Mouse (Mus musculus) MEL (cell line): Measurements from ENCODE around the gene Igbp1b. TPM values are rescaled to one million over a fixed set of nuclear protein-coding genes. Genes with fewer than 3 reads are reported as not detected.

Experiments used
- DNase-seq: peaks from one replicate; pipeline ENCODE4 v3.0.0; 2011; ENCODE audit warnings: low read depth, low spot score
- H3K27ac ChIP-seq: 2 replicates; pipeline ENCODE4 v1.5.1; 2012; ENCODE audit warnings: low read depth, mild to moderate bottlenecking, control low read depth, low read length, moderate library complexity; ENCODE audit not compliant: control insufficient read depth
- H3K27me3 ChIP-seq, 2 experiments: fragments of 150-350 bp in 1 of 2; sonication (generic) in 1 of 2; 2 replicates each; pipeline ENCODE4 v1.6.1; 2012; ENCODE audit warnings: low read length in 2 of 2, mild to moderate bottlenecking in 2 of 2, improper control_type of control experiment in 1 of 2, moderate library complexity in 1 of 2; ENCODE audit not compliant: insufficient read depth in 2 of 2, control insufficient read depth in 1 of 2
- H3K36me3 ChIP-seq, 2 experiments: 2 replicates each; pipeline ENCODE4 v1.6.1; 2012 to 2014; ENCODE audit warnings: low read length in 2 of 2, improper control_type of control experiment in 1 of 2, inconsistent platforms in 1 of 2, mild to moderate bottlenecking in 1 of 2; ENCODE audit not compliant: insufficient read depth in 2 of 2, control insufficient read depth in 1 of 2
- H3K4me1 ChIP-seq, 2 experiments: fragments of 150-350 bp in 1 of 2; sonication (generic) in 1 of 2; 2 replicates each; pipeline ENCODE4 v1.6.1; 2012; ENCODE audit warnings: low read length in 2 of 2, improper control_type of control experiment in 1 of 2, mild to moderate bottlenecking in 1 of 2; ENCODE audit not compliant: insufficient read depth in 2 of 2, control insufficient read depth in 1 of 2
- H3K4me3 ChIP-seq, 2 experiments: fragments of 150-350 bp in 1 of 2; sonication (generic) in 1 of 2; 2 replicates each; pipeline ENCODE4 v1.5.1; 2012; ENCODE audit warnings: low read depth in 2 of 2, low read length in 2 of 2, mild to moderate bottlenecking in 2 of 2, moderate library complexity in 2 of 2, control low read depth in 1 of 2, improper control_type of control experiment in 1 of 2; ENCODE audit not compliant: control insufficient read depth in 1 of 2, insufficient read depth in 1 of 2
- H3K79me2 ChIP-seq: 2 replicates; pipeline ENCODE4 v1.6.1; 2012; ENCODE audit warnings: mild to moderate bottlenecking, low read length, moderate library complexity; ENCODE audit not compliant: control insufficient read depth, poor library complexity, insufficient read depth
- H3K9ac ChIP-seq: 2 replicates; pipeline ENCODE4 v1.6.1; 2012; ENCODE audit warnings: low read depth, mild to moderate bottlenecking, control low read depth, low read length, moderate library complexity; ENCODE audit not compliant: control insufficient read depth, poor library complexity, severe bottlenecking
- H3K9me3 ChIP-seq: fragments of 150-350 bp; sonication (generic); replicated peaks from 2 replicates; pipeline ENCODE4 v1.6.1; 2012; ENCODE audit warnings: mild to moderate bottlenecking, low read length, improper control_type of control experiment, moderate library complexity; ENCODE audit not compliant: insufficient read depth
- BHLHE40 ChIP-seq: IDR thresholded peaks from 2 replicates; pipeline ENCODE4 v1.6.1; 2012; ENCODE audit warnings: low read depth, mild to moderate bottlenecking, inconsistent platforms, low read length, improper control_type of control experiment, borderline replicate concordance
- CHD1 ChIP-seq: IDR thresholded peaks from 2 replicates; pipeline ENCODE4 v1.6.1; 2012; ENCODE audit warnings: low read depth, mild to moderate bottlenecking, inconsistent platforms, low read length, improper control_type of control experiment
- CHD2 ChIP-seq: IDR thresholded peaks from 2 replicates; pipeline ENCODE4 v1.6.1; 2011; ENCODE audit warnings: low read length, improper control_type of control experiment
- CTCF ChIP-seq, 3 experiments: IDR thresholded peaks in 2 of 3; conservative IDR thresholded peaks in 1 of 3; 2 replicates each; pipeline ENCODE4 v1.5.1; 2011 to 2012; ENCODE audit warnings: low read length in 3 of 3, low read depth in 2 of 3, mild to moderate bottlenecking in 2 of 3, improper control_type of control experiment in 1 of 3, inconsistent platforms in 1 of 3, mixed read lengths in 1 of 3, moderate library complexity in 1 of 3; ENCODE audit not compliant: control insufficient read depth in 1 of 3, insufficient read depth in 1 of 3, poor library complexity in 1 of 3, severe bottlenecking in 1 of 3
- E2F4 ChIP-seq: IDR thresholded peaks from 2 replicates; pipeline ENCODE4 v1.6.1; 2011; ENCODE audit warnings: low read depth, low read length, improper control_type of control experiment, borderline replicate concordance
- ELF1 ChIP-seq: IDR thresholded peaks from 2 replicates; pipeline ENCODE4 v1.6.1; 2014; ENCODE audit warnings: low read depth, mild to moderate bottlenecking, inconsistent platforms, low read length, improper control_type of control experiment, moderate library complexity
- EP300 ChIP-seq, 2 experiments: IDR thresholded peaks; 2 replicates each; pipeline ENCODE4 v1.6.1; 2011; ENCODE audit warnings: improper control_type of control experiment in 2 of 2, low read length in 2 of 2, low read depth in 1 of 2, mild to moderate bottlenecking in 1 of 2
- ETS1 ChIP-seq: IDR thresholded peaks from 2 replicates; pipeline ENCODE4 v1.6.1; 2012; ENCODE audit warnings: low read depth, mild to moderate bottlenecking, inconsistent platforms, low read length, improper control_type of control experiment, moderate library complexity
- GABPA ChIP-seq: IDR thresholded peaks from 2 replicates; pipeline ENCODE4 v1.6.1; 2012; ENCODE audit warnings: low read depth, mild to moderate bottlenecking, inconsistent platforms, low read length, improper control_type of control experiment, moderate library complexity
- HCFC1 ChIP-seq: IDR thresholded peaks from 2 replicates; pipeline ENCODE4 v1.6.1; 2012; ENCODE audit warnings: low read depth, mild to moderate bottlenecking, inconsistent platforms, low read length, improper control_type of control experiment, moderate library complexity
- MAFK ChIP-seq: IDR thresholded peaks from 2 replicates; pipeline ENCODE4 v1.6.1; 2011; ENCODE audit warnings: low read depth, mild to moderate bottlenecking, low read length, improper control_type of control experiment, borderline replicate concordance
- MAX ChIP-seq: IDR thresholded peaks from 2 replicates; pipeline ENCODE4 v1.6.1; 2011; ENCODE audit warnings: low read length, improper control_type of control experiment
- MYB ChIP-seq: IDR thresholded peaks from 2 replicates; pipeline ENCODE4 v1.6.1; 2011; ENCODE audit warnings: mild to moderate bottlenecking, low read depth, low read length, improper control_type of control experiment
- MYC ChIP-seq: IDR thresholded peaks from 2 replicates; pipeline ENCODE4 v1.6.1; 2011; ENCODE audit warnings: low read depth, mild to moderate bottlenecking, low read length, improper control_type of control experiment, moderate library complexity
- NRF1 ChIP-seq: IDR thresholded peaks from 2 replicates; pipeline ENCODE4 v1.6.1; 2014; ENCODE audit warnings: low read depth, mild to moderate bottlenecking, inconsistent platforms, low read length, improper control_type of control experiment, moderate library complexity; ENCODE audit not compliant: poor library complexity, insufficient read depth, severe bottlenecking
- POLR2A ChIP-seq, 2 experiments: IDR thresholded peaks; 2 replicates each; pipeline ENCODE4 v1.6.1; 2011 to 2012; ENCODE audit warnings: low read length in 2 of 2, mild to moderate bottlenecking in 2 of 2, control low read depth in 1 of 2, improper control_type of control experiment in 1 of 2, low read depth in 1 of 2, moderate library complexity in 1 of 2; ENCODE audit not compliant: control insufficient read depth in 1 of 2, insufficient read depth in 1 of 2, poor library complexity in 1 of 2
- POLR2AphosphoS2 ChIP-seq: IDR thresholded peaks from 2 replicates; pipeline ENCODE4 v1.6.1; 2011; ENCODE audit warnings: low read length, improper control_type of control experiment
- POLR2AphosphoS5 ChIP-seq: IDR thresholded peaks from 2 replicates; pipeline ENCODE4 v1.6.1; 2012; ENCODE audit warnings: low read depth, borderline replicate concordance, mild to moderate bottlenecking, inconsistent platforms, low read length, moderate library complexity, mixed read lengths
- RAD21 ChIP-seq: IDR thresholded peaks from 2 replicates; pipeline ENCODE4 v1.6.1; 2011; ENCODE audit warnings: mild to moderate bottlenecking, low read depth, low read length, improper control_type of control experiment
- RCOR1 ChIP-seq: IDR thresholded peaks from 2 replicates; pipeline ENCODE4 v1.6.1; 2012; ENCODE audit warnings: low read depth, mild to moderate bottlenecking, inconsistent platforms, low read length, improper control_type of control experiment
- SIN3A ChIP-seq: IDR thresholded peaks from 2 replicates; pipeline ENCODE4 v1.6.1; 2012; ENCODE audit warnings: low read length, improper control_type of control experiment, inconsistent platforms
- TBP ChIP-seq: IDR thresholded peaks from 2 replicates; pipeline ENCODE4 v1.8.0; 2011; ENCODE audit warnings: low read depth, low read length, improper control_type of control experiment
- TCF12 ChIP-seq: IDR thresholded peaks from 2 replicates; pipeline ENCODE4 v1.6.1; 2014; ENCODE audit warnings: low read depth, mild to moderate bottlenecking, inconsistent platforms, low read length, improper control_type of control experiment, moderate library complexity
- UBTF ChIP-seq: IDR thresholded peaks from 2 replicates; pipeline ENCODE4 v1.6.1; 2012; ENCODE audit warnings: low read depth, mild to moderate bottlenecking, inconsistent platforms, low read length, improper control_type of control experiment, moderate library complexity, borderline replicate concordance; ENCODE audit not compliant: insufficient read depth
- USF1 ChIP-seq: IDR thresholded peaks from 2 replicates; pipeline ENCODE4 v1.6.1; 2014; ENCODE audit warnings: low read depth, mild to moderate bottlenecking, inconsistent platforms, low read length, improper control_type of control experiment, moderate library complexity
- USF2 ChIP-seq, 2 experiments: IDR thresholded peaks; 2 replicates each; pipeline ENCODE4 v1.6.1; 2011 to 2012; ENCODE audit warnings: improper control_type of control experiment in 2 of 2, low read length in 2 of 2, borderline replicate concordance in 1 of 2, inconsistent platforms in 1 of 2, low read depth in 1 of 2, mild to moderate bottlenecking in 1 of 2; ENCODE audit not compliant: insufficient read depth in 1 of 2
- ZKSCAN1 ChIP-seq: IDR thresholded peaks from 2 replicates; pipeline ENCODE4 v1.6.1; 2012; ENCODE audit warnings: low read depth, mild to moderate bottlenecking, inconsistent platforms, low read length, improper control_type of control experiment, moderate library complexity
- ZMIZ1 ChIP-seq: IDR thresholded peaks from 2 replicates; pipeline ENCODE4 v1.6.1; 2012; ENCODE audit warnings: low read depth, mild to moderate bottlenecking, inconsistent platforms, low read length, improper control_type of control experiment, moderate library complexity
- ZNF384 ChIP-seq: IDR thresholded peaks from 2 replicates; pipeline ENCODE4 v1.6.1; 2012; ENCODE audit warnings: low read depth, mild to moderate bottlenecking, inconsistent platforms, low read length, improper control_type of control experiment
- polyA plus RNA-seq, 2 experiments: library from polyadenylated mRNA; stranded (reverse) in 1 of 2; unstranded in 1 of 2; fragments of >175 nt in 1 of 2; fragments of >200 nt in 1 of 2; gene quantifications; 2 replicates each; pipeline versions ENCODE4 v1.2.1 to v1.2.4; 2012; ENCODE audit warnings: low replicate concordance in 2 of 2, low read depth in 1 of 2; ENCODE audit not compliant: insufficient read length in 2 of 2, insufficient read depth in 1 of 2, missing spikeins in 1 of 2
- total RNA-seq: library from RNA; depleted of rRNA; stranded (reverse); fragments of 300-350 nt; gene quantifications from 2 replicates; pipeline ENCODE4 v1.2.3, GENCODE M21; 2012

The Igbp1b gene
- total and polyA plus RNA-seq, 3 experiments, result not detected

- no peak for TF ChIP-seq USF2 (IDR thresholded peaks at IDR 0.05; ENCODE audit: borderline replicate concordance in 1 of 2, insufficient read depth in 1 of 2, low read depth in 1 of 2, low read length in 2 of 2)
- no peak for TF ChIP-seq MAFK
Observed at GRCm38 (mm10) chr6:138665416-138665815, 7.1 kb upstream of the Igbp1b start (continued).

- no peaks in the 10 kb centered on the region for H3K27me3 ChIP-seq
- no peak overlapping the region for H3K27ac ChIP-seq
- TF ChIP-seq CTCF (IDR thresholded peaks at IDR 0.05 in 2 of 3, conservative IDR thresholded peaks at IDR 0.05 in 1 of 3; ENCODE audit: control insufficient read depth in 1 of 3, insufficient read depth in 1 of 3, low read depth in 2 of 3, low read length in 3 of 3, poor library complexity in 1 of 3, severe bottlenecking in 1 of 3), result no peak
- TF ChIP-seq MYC, result no peak
- no peak for TF ChIP-seq SIN3A
- TF ChIP-seq ZMIZ1, result no peak
- no peak for TF ChIP-seq ZNF384
- no peak for TF ChIP-seq POLR2AphosphoS2
- TF ChIP-seq USF2 (IDR thresholded peaks at IDR 0.05; ENCODE audit: borderline replicate concordance in 1 of 2, insufficient read depth in 1 of 2, low read depth in 1 of 2, low read length in 2 of 2), result no peak
- no peak for TF ChIP-seq ETS1
- no peak for TF ChIP-seq BHLHE40
- TF ChIP-seq MAFK, result no peak
- TF ChIP-seq TBP, result no peak
- no peak for TF ChIP-seq HCFC1
- no peak for TF ChIP-seq CHD1
- no peak for TF ChIP-seq POLR2A (IDR thresholded peaks at IDR 0.05; ENCODE audit: control insufficient read depth in 1 of 2, insufficient read depth in 1 of 2, low read depth in 1 of 2, low read length in 2 of 2, poor library complexity in 1 of 2)
- no peak for TF ChIP-seq POLR2AphosphoS5
- no peaks in the 10 kb centered on the region for H3K36me3 ChIP-seq
- no peak overlapping the region for H3K4me3 ChIP-seq
- DNase-seq, result no peak
- H3K9me3 ChIP-seq, result no peaks in the 10 kb centered on the region
- H3K4me1 ChIP-seq, result no peaks in the 10 kb centered on the region
- no peaks in the 10 kb centered on the region for H3K79me2 ChIP-seq
- no peak overlapping the region for H3K9ac ChIP-seq
Observed at GRCm38 (mm10) chr6:138645604-138646003, 12.7 kb downstream of the Igbp1b start.

- DNase-seq, result no peak
- H3K9ac ChIP-seq, result no peak overlapping the region
- H3K27ac ChIP-seq, result no peak overlapping the region
- H3K79me2 ChIP-seq, result no peaks in the 10 kb centered on the region
- H3K27me3 ChIP-seq, result no peaks in the 10 kb centered on the region
- H3K9me3 ChIP-seq, result no peaks in the 10 kb centered on the region
- no peak overlapping the region for H3K4me3 ChIP-seq
- no peaks in the 10 kb centered on the region for H3K4me1 ChIP-seq
- H3K36me3 ChIP-seq, result no peaks in the 10 kb centered on the region
- TF ChIP-seq BHLHE40, result no peak
- TF ChIP-seq SIN3A, result no peak
- no peak for TF ChIP-seq MAX
- TF ChIP-seq NRF1, result no peak
- no peak for TF ChIP-seq RCOR1
- no peak for TF ChIP-seq CHD1
- TF ChIP-seq UBTF, result no peak
- TF ChIP-seq RAD21, result no peak
- no peak for TF ChIP-seq ZKSCAN1
- TF ChIP-seq TCF12, result no peak
- TF ChIP-seq GABPA, result no peak
- TF ChIP-seq HCFC1, result no peak
- TF ChIP-seq E2F4, result no peak
- TF ChIP-seq USF1, result no peak
- no peak for TF ChIP-seq EP300 (IDR thresholded peaks at IDR 0.05; ENCODE audit: low read depth in 1 of 2, low read length in 2 of 2)
- TF ChIP-seq USF2 (IDR thresholded peaks at IDR 0.05; ENCODE audit: borderline replicate concordance in 1 of 2, insufficient read depth in 1 of 2, low read depth in 1 of 2, low read length in 2 of 2), result no peak
- TF ChIP-seq MYB, result no peak
- TF ChIP-seq CHD2, result no peak
- no peak for TF ChIP-seq ELF1
Observed at GRCm38 (mm10) chr6:138639351-138639750, 19.0 kb downstream of the Igbp1b start.
